Mouse (Mus musculus) hindbrain, postnatal 0 days (tissue): ENCODE results near the gene Dcaf1. TPM values are rescaled to one million over a fixed set of nuclear protein-coding genes. Genes with fewer than 3 reads are reported as not detected.

Experiments used
- ATAC-seq: fragments of 200-750 bp; cut with Nextera tagmentation; 2 replicates; pipeline ENCODE4 v1.8.0; 2017; ENCODE audit warnings: mild to moderate bottlenecking, moderate TSS enrichment, moderate library complexity
- DNase-seq: peaks from one replicate; pipeline ENCODE4 v3.0.0-alpha.2; 2015; ENCODE audit warnings: low spot score
- H3K27ac ChIP-seq: fragments of 300-500 bp; sonication (generic); 2 replicates; pipeline ENCODE4 v1.5.1; 2014; ENCODE audit warnings: mild to moderate bottlenecking
- H3K27me3 ChIP-seq: fragments of 300-500 bp; sonication (generic); 2 replicates; pipeline ENCODE4 v1.6.1; 2014; ENCODE audit warnings: low read length, mixed read lengths; ENCODE audit not compliant: insufficient read depth
- H3K36me3 ChIP-seq: fragments of 300-500 bp; sonication (generic); 2 replicates; pipeline ENCODE4 v1.6.1; 2014; ENCODE audit warnings: low read length, mixed read lengths; ENCODE audit not compliant: insufficient read depth
- H3K4me1 ChIP-seq: fragments of 300-500 bp; sonication (generic); 2 replicates; pipeline ENCODE4 v1.6.1; 2014; ENCODE audit warnings: antibody characterized with exemption, low read length, mixed read lengths; ENCODE audit not compliant: insufficient read depth
- H3K4me2 ChIP-seq: fragments of 300-500 bp; sonication (generic); 2 replicates; pipeline ENCODE4 v1.6.1; 2014; ENCODE audit warnings: low read depth, mild to moderate bottlenecking, low read length, moderate library complexity, mixed read lengths
- H3K4me3 ChIP-seq: fragments of 300-500 bp; sonication (generic); 2 replicates; pipeline ENCODE4 v1.5.1; 2014; ENCODE audit warnings: low read length
- H3K9ac ChIP-seq: fragments of 300-500 bp; sonication (generic); replicated peaks from 2 replicates; pipeline ENCODE4 v1.6.1; 2014; ENCODE audit warnings: mild to moderate bottlenecking, low read length, moderate library complexity, mixed read lengths
- H3K9me3 ChIP-seq: fragments of 300-500 bp; sonication (generic); 2 replicates; pipeline ENCODE4 v1.6.1; 2016; ENCODE audit warnings: low read length, mixed read lengths
- CTCF ChIP-seq: IDR thresholded peaks from 2 replicates; pipeline ENCODE4 v1.5.1; 2016; ENCODE audit warnings: antibody characterized with exemption, control low read depth, low read depth
- WGBS: fragments of 180-500 bp; shearing (Covaris S2); extraction: QIAGEN DNeasy Blood & Tissue Kit; methylation state at CpG from one replicate; pipeline ENCODE4 v1.1.7; 2014; 5-methylcytosine and 5-hydroxymethylcytosine counted together
- polyA plus RNA-seq: library from polyadenylated mRNA; unstranded; fragments of >200 nt; fragmentation: Nextera tagmentation; extraction: Ambion mirVana; gene quantifications from 2 replicates; pipeline ENCODE4 v1.2.1, GENCODE M21; 2015
- total RNA-seq: library from RNA; depleted of rRNA; stranded (reverse); fragments of >200 nt; gene quantifications from 2 replicates; pipeline ENCODE4 v1.2.3, GENCODE M21; 2014

Dcaf1 gene
- total and polyA plus RNA-seq, 2 experiments from 2014 or later: 7.4 to 18.3 TPM

GRCm38 (mm10) chr9:106901596-106901995, 79.9 kb downstream of the Dcaf1 start:
- Histone ChIP-seq H3K36me3 (peaks cover 27% of the 10 kb centered on the region; the same call in 1 of the 2 replicates), H3K27me3 (no peaks in the 10 kb centered on the region), H3K9me3 (no peaks in the 10 kb centered on the region), H3K4me3 (no peak overlapping the region), H3K4me1 (no peaks in the 10 kb centered on the region), H3K4me2 (no peak overlapping the region), H3K27ac (no peak overlapping the region), H3K9ac (no peak overlapping the region)
- WGBS: 96% methylated on average over 7 of the region's 7 CpGs
- ATAC-seq: no peak
- no peak for DNase-seq
- TF ChIP-seq CTCF: no peak

- no peak overlapping the region for H3K27ac ChIP-seq
- H3K4me3 ChIP-seq: no peak overlapping the region
- no peaks in the 10 kb centered on the region for H3K9me3 ChIP-seq
- no peak for TF ChIP-seq CTCF
- no peak for DNase-seq
- H3K4me1 ChIP-seq: no peaks in the 10 kb centered on the region
- ATAC-seq: no peak
- no peaks in the 10 kb centered on the region for H3K27me3 ChIP-seq
- H3K4me2 ChIP-seq: no peak overlapping the region
- 78% methylated on average over 4 of the region's 4 CpGs for WGBS
- no peak overlapping the region for H3K9ac ChIP-seq
- peaks cover 32% of the 10 kb centered on the region for H3K36me3 ChIP-seq
Measured at GRCm38 (mm10) chr9:106903099-106903790, 81.6 kb downstream of the Dcaf1 start.

- ATAC-seq (peak; percentile 74), DNase-seq (peak; percentile 80)
- H3K4me3 ChIP-seq: no peak overlapping the region
- H3K4me2 ChIP-seq: no peak overlapping the region
- H3K27ac ChIP-seq: no peak overlapping the region
- H3K27me3 ChIP-seq: no peaks in the 10 kb centered on the region
- 26% methylated on average over 1 of the region's 1 CpGs for WGBS
- TF ChIP-seq CTCF: peak; percentile 74
- peaks cover 32% of the 10 kb centered on the region for H3K36me3 ChIP-seq
- no peaks in the 10 kb centered on the region for H3K4me1 ChIP-seq
- no peaks in the 10 kb centered on the region for H3K9me3 ChIP-seq
- H3K9ac ChIP-seq: no peak overlapping the region
Measured at GRCm38 (mm10) chr9:106903791-106904134, 82.1 kb downstream of the Dcaf1 start.

GRCm38 (mm10) chr9:106906597-106906996, 84.9 kb downstream of the Dcaf1 start:
- no peaks in the 10 kb centered on the region for H3K9me3 ChIP-seq
- H3K27me3 ChIP-seq: no peaks in the 10 kb centered on the region
- H3K4me2 ChIP-seq: no peak overlapping the region
- H3K9ac ChIP-seq: no peak overlapping the region
- ATAC-seq (no peak), DNase-seq (no peak)
- H3K27ac ChIP-seq: no peak overlapping the region
- H3K4me3 ChIP-seq: no peak overlapping the region
- H3K4me1 ChIP-seq: no peaks in the 10 kb centered on the region
- H3K36me3 ChIP-seq: peaks cover 20% of the 10 kb centered on the region
- TF ChIP-seq CTCF: no peak
- 90% methylated on average over 8 of the region's 8 CpGs for WGBS

GRCm38 (mm10) chr9:106908174-106908573, 86.5 kb downstream of the Dcaf1 start:
- peaks cover 29% of the 10 kb centered on the region for H3K36me3 ChIP-seq

GRCm38 (mm10) chr9:106908715-106909114, 87.0 kb downstream of the Dcaf1 start:
- ATAC-seq: no peak
- Histone ChIP-seq H3K27me3 (no peaks in the 10 kb centered on the region), H3K4me1 (no peaks in the 10 kb centered on the region), H3K4me3 (no peak overlapping the region), H3K4me2 (no peak overlapping the region), H3K27ac (no peak overlapping the region), H3K36me3 (peaks cover 35% of the 10 kb centered on the region), H3K9ac (no peak overlapping the region), H3K9me3 (no peaks in the 10 kb centered on the region)
- no peak for DNase-seq
- TF ChIP-seq CTCF: no peak
- 56% methylated on average over 5 of the region's 5 CpGs for WGBS

More at GRCm38 (mm10) chr9:106908174-106908573, 86.5 kb downstream of the Dcaf1 start:
- H3K27me3 ChIP-seq: no peaks in the 10 kb centered on the region
- no peaks in the 10 kb centered on the region for H3K4me1 ChIP-seq
- TF ChIP-seq CTCF: no peak
- H3K9ac ChIP-seq: no peak overlapping the region
- WGBS: 86% methylated on average over 3 of the region's 3 CpGs
- no peak overlapping the region for H3K27ac ChIP-seq
- ATAC-seq (no peak), DNase-seq (no peak)
- no peaks in the 10 kb centered on the region for H3K9me3 ChIP-seq
- H3K4me3 ChIP-seq: no peak overlapping the region
- H3K4me2 ChIP-seq: no peak overlapping the region

- no peaks in the 10 kb centered on the region for H3K27me3 ChIP-seq
- no peak for TF ChIP-seq CTCF
- H3K27ac ChIP-seq: no peak overlapping the region
- H3K4me3 ChIP-seq: no peak overlapping the region
- H3K9me3 ChIP-seq: no peaks in the 10 kb centered on the region
- peaks cover 32% of the 10 kb centered on the region for H3K36me3 ChIP-seq
- WGBS: 89% methylated on average over 1 of the region's 1 CpGs
- no peak for DNase-seq
- H3K4me1 ChIP-seq: no peaks in the 10 kb centered on the region
- H3K9ac ChIP-seq: no peak overlapping the region
- no peak overlapping the region for H3K4me2 ChIP-seq
- ATAC-seq: no peak
Measured at GRCm38 (mm10) chr9:106911624-106912023, 90.0 kb downstream of the Dcaf1 start.
